Comparison of ENCODE assay signal across 8 mouse cellular contexts in genomic region chr7:16175542-16175931, GRCm38 (mm10). TPM values are rescaled to one million over a fixed set of nuclear protein-coding genes. Genes with fewer than 3 reads are reported as not detected.
DNase-seq lines count a peak whose midpoint lies in the region; ATAC-seq lines count a peak whose summit lies in the region.

No protein-coding gene starts in this region.

- H3K9ac ChIP-seq in kidney, embryonic 14.5 days (ENCODE audit: low read depth, low read length): peak overlapping the region; percentile 63
- H3K9ac ChIP-seq in neural tube, embryonic 11.5 days (ENCODE audit: low read length): peak overlapping the region; percentile 89

- ATAC-seq in kidney, embryonic 14.5 days (ENCODE audit: low FRiP score, low TSS enrichment): peak; percentile 11; the same call in 1 of the 2 replicates
- ATAC-seq in inflammation-experienced regulatory T-cells, adult 6 months: peak; percentile 44
- peak; percentile 1; the same call in 1 of the 2 replicates for ATAC-seq in neural tube, embryonic 11.5 days (ENCODE audit: insufficient read depth, low FRiP score, low TSS enrichment)

- H3K4me1 ChIP-seq in kidney, embryonic 14.5 days (ENCODE audit: control insufficient read depth, insufficient read depth, low read length): peaks cover 20% of the 10 kb centered on the region
- peaks cover 32% of the 10 kb centered on the region for H3K4me1 ChIP-seq in neural tube, embryonic 11.5 days (ENCODE audit: control insufficient read depth, insufficient read depth, low read length)

- no peak for DNase-seq in kidney, postnatal 4 days
- peak; percentile 9 for DNase-seq in brain, adult 2 months (ENCODE audit: low read depth, low spot score)
- peak; percentile 31 for DNase-seq in neural tube, embryonic 11.5 days (ENCODE audit: low spot score)
- no peak for DNase-seq in right cerebral cortex, adult 18-20 months
- no peak for DNase-seq in adrenal gland, adult 18-20 months (ENCODE audit: low spot score in 2 of 2)
- DNase-seq in spleen, postnatal 10 days (ENCODE audit: low spot score in 2 of 2): no peak

- WGBS in kidney, embryonic 14.5 days: 0% methylated on average over 10 of the region's 10 CpGs
- WGBS in neural tube, embryonic 11.5 days: under 1% methylated on average over 9 of the region's 10 CpGs

- peak overlapping the region; percentile 61 for H3K4me3 ChIP-seq in kidney, embryonic 14.5 days (ENCODE audit: low read length)
- H3K4me3 ChIP-seq in neural tube, embryonic 11.5 days (ENCODE audit: low read depth, low read length): peak overlapping the region; percentile 75

- no peaks in the 10 kb centered on the region for H3K9me3 ChIP-seq in kidney, embryonic 14.5 days (ENCODE audit: control insufficient read depth, low read length)
- 0 out of 2 replicates have a peak, but pooled peaks cover 2% of the 10 kb centered on the region for H3K9me3 ChIP-seq in neural tube, embryonic 11.5 days (ENCODE audit: control insufficient read depth, low read length)

- H3K4me2 ChIP-seq in kidney, embryonic 14.5 days (replicated peaks; ENCODE audit: low read depth, low read length): peak overlapping the region; percentile 72
- H3K4me2 ChIP-seq in neural tube, embryonic 11.5 days (ENCODE audit: low read depth): peak overlapping the region; percentile 78

- H3K27me3 ChIP-seq in kidney, embryonic 14.5 days (ENCODE audit: control insufficient read depth, insufficient read depth, low read length): no peaks in the 10 kb centered on the region
- H3K27me3 ChIP-seq in neural tube, embryonic 11.5 days (ENCODE audit: control insufficient read depth, insufficient read depth, low read length): no peaks in the 10 kb centered on the region

- H3K36me3 ChIP-seq in kidney, embryonic 14.5 days (ENCODE audit: control insufficient read depth, insufficient read depth, low read length): no peaks in the 10 kb centered on the region; the same call in 1 of the 2 replicates
- peaks cover 12% of the 10 kb centered on the region for H3K36me3 ChIP-seq in neural tube, embryonic 11.5 days (ENCODE audit: control insufficient read depth, insufficient read depth, low read length)

- H3K27ac ChIP-seq in kidney, embryonic 14.5 days (ENCODE audit: low read depth, low read length): no peak overlapping the region
- peak overlapping the region; percentile 89 for H3K27ac ChIP-seq in neural tube, embryonic 11.5 days (ENCODE audit: low read depth, low read length)

RNA-seq across cellular contexts. Expression of gene Meis3, which starts 0.6 kb away (rescaled TPM):
- polyA plus RNA-seq in kidney, embryonic 14.5 days (2014; fragmentation: Nextera tagmentation; extraction: Ambion mirVana): 26.1 and 28.0 TPM in 2 replicates
- 10 to 100 TPM in 2 of 3 experiments, 1 to 10 TPM in 1; 8.6 to 23.2 (median 20.8) TPM for polyA plus RNA-seq in inflammation-experienced regulatory T-cells, adult 6 months (2017; shearing (Covaris generic))
- 171 and 196 TPM in 2 replicates for polyA plus RNA-seq in neural tube, embryonic 11.5 days (2014; fragmentation: Nextera tagmentation; extraction: Ambion mirVana)
- total RNA-seq in adrenal gland, adult 18-20 months (2021): 10 to 100 TPM; 12.1 to 14.3 TPM

RNA-seq across cellular contexts. Expression of gene Slc8a2, which starts 45.9 kb away (rescaled TPM):
- polyA plus RNA-seq in kidney, embryonic 14.5 days (2014; fragmentation: Nextera tagmentation; extraction: Ambion mirVana): 0.21 and 0.24 TPM in 2 replicates
- polyA plus RNA-seq in inflammation-experienced regulatory T-cells, adult 6 months (2017; shearing (Covaris generic)): not detected
- polyA plus RNA-seq in neural tube, embryonic 11.5 days (2014; fragmentation: Nextera tagmentation; extraction: Ambion mirVana): 0.95 and 1.0 TPM in 2 replicates
- total RNA-seq in adrenal gland, adult 18-20 months (2021): 1 to 10 TPM; 2.0 to 2.5 TPM

RNA-seq across cellular contexts. Expression of gene Dhx34, which starts 46.3 kb away (rescaled TPM):
- polyA plus RNA-seq in kidney, embryonic 14.5 days (2014; fragmentation: Nextera tagmentation; extraction: Ambion mirVana): 8.5 and 13.0 TPM in 2 replicates
- polyA plus RNA-seq in inflammation-experienced regulatory T-cells, adult 6 months (2017; shearing (Covaris generic)): 10 to 100 TPM in 2 of 3 experiments, 1 to 10 TPM in 1; 8.3 to 12.4 (median 11.4) TPM
- polyA plus RNA-seq in neural tube, embryonic 11.5 days (2014; fragmentation: Nextera tagmentation; extraction: Ambion mirVana): 11.9 and 12.1 TPM in 2 replicates
- 10 to 100 TPM; 10.8 to 11.4 TPM for total RNA-seq in adrenal gland, adult 18-20 months (2021)

RNA-seq across cellular contexts. Expression of gene Kptn, which starts 55.8 kb away (rescaled TPM):
- 25.1 and 29.2 TPM in 2 replicates for polyA plus RNA-seq in kidney, embryonic 14.5 days (2014; fragmentation: Nextera tagmentation; extraction: Ambion mirVana)
- 10 to 100 TPM; 18.7 to 23.5 (median 19.2) TPM for polyA plus RNA-seq in inflammation-experienced regulatory T-cells, adult 6 months (2017; shearing (Covaris generic))
- 21.1 and 22.8 TPM in 2 replicates for polyA plus RNA-seq in neural tube, embryonic 11.5 days (2014; fragmentation: Nextera tagmentation; extraction: Ambion mirVana)
- total RNA-seq in adrenal gland, adult 18-20 months (2021): 10 to 100 TPM; 19.6 to 20.7 TPM

Comparison
In these comparisons a context has a peak if more than half of its experiments do, and no peak if none do; other contexts are left out.
1. DNase-seq: peak in brain, adult 2 months (single experiment) and neural tube, embryonic 11.5 days (single experiment); none in kidney, postnatal 4 days (0 of 2), right cerebral cortex, adult 18-20 months (single experiment), adrenal gland, adult 18-20 months (0 of 2) and spleen, postnatal 10 days (0 of 2).
2. Peak in every context shown above with its lines, with median percentiles within 50 percentile points of each other: ATAC-seq.